In genomic region chr9:21576286-21576685, GRCm38 (mm10) we compare ENCODE assay signal across 29 mouse cellular contexts. TPM values are rescaled to one million over a fixed set of nuclear protein-coding genes. Genes with fewer than 3 reads are reported as not detected.
DNase-seq lines count a peak whose midpoint lies in the region; ATAC-seq lines count a peak whose summit lies in the region.
"Had no signal": no experiment of that assay in that cellular context is flagged by ENCODE, and none has a peak within 500 bp of the region (broad histone marks: within the 10 kb centered on the region; RNA-seq: fewer than 3 reads in every experiment).

No protein-coding gene starts in this region.

- H3K27ac ChIP-seq in heart, embryonic 11.5 days (ENCODE audit: low read depth, low read length) = no peak overlapping the region
- H3K27ac ChIP-seq: embryonic facial prominence, embryonic 13.5 days; forebrain, embryonic 13.5 days; kidney, embryonic 15.5 days; liver, embryonic 13.5 days; midbrain, embryonic 10.5 days; stomach, embryonic 15.5 days had no signal

- H3K4me3 ChIP-seq in heart, embryonic 11.5 days (ENCODE audit: low read depth, low read length) = no peak overlapping the region
- H3K4me3 ChIP-seq: embryonic facial prominence, embryonic 13.5 days; erythroblast, embryonic 14.5 days; forebrain, embryonic 13.5 days; heart, embryonic 12.5 days; kidney, embryonic 15.5 days; liver, embryonic 13.5 days; midbrain, embryonic 10.5 days; stomach, embryonic 15.5 days had no signal

- WGBS in heart, embryonic 11.5 days (ENCODE audit: insufficient replicate concordance) = 89% methylated on average over 1 of the region's 1 CpGs

- peaks cover 40% of the 10 kb centered on the region for H3K36me3 ChIP-seq in heart, embryonic 11.5 days (ENCODE audit: control insufficient read depth, insufficient read depth, low read length)

- H3K9me3 ChIP-seq in heart, embryonic 11.5 days (replicated peaks; ENCODE audit: control insufficient read depth, low read length) = no peaks in the 10 kb centered on the region
- H3K9me3 ChIP-seq: embryonic facial prominence, embryonic 13.5 days; forebrain, embryonic 13.5 days; heart, embryonic 12.5 days; kidney, embryonic 15.5 days; liver, embryonic 13.5 days; midbrain, embryonic 10.5 days; stomach, embryonic 15.5 days had no signal

- ATAC-seq in heart, embryonic 11.5 days (replicated peaks; ENCODE audit: insufficient number of reproducible peaks, low FRiP score, low TSS enrichment) = no peak
- ATAC-seq: CD4-positive, CD25-positive, alpha-beta regulatory T cell, adult 4 months; forebrain, embryonic 13.5 days; lung, postnatal 0 days had no signal

- no peak overlapping the region for H3K4me2 ChIP-seq in heart, embryonic 11.5 days
- H3K4me2 ChIP-seq: embryonic facial prominence, embryonic 13.5 days; forebrain, embryonic 13.5 days; heart, embryonic 12.5 days; kidney, embryonic 15.5 days; liver, embryonic 13.5 days; stomach, embryonic 15.5 days had no signal

- DNase-seq in heart, adult 18-20 months = no peak
- DNase-seq in left cerebral cortex, postnatal 4 days = peak; percentile 58
- no peak for DNase-seq in left cerebral cortex, postnatal 36 days (ENCODE audit: low spot score in 2 of 2)
- DNase-seq in Muller cell, postnatal 12 days (ENCODE audit: inconsistent ontology term) = peak; percentile 5
- peak; percentile 18 for DNase-seq in mesoderm, embryonic 11.5 days (ENCODE audit: low read depth, low spot score)
- DNase-seq in yolk sac, embryonic 10.5 days (ENCODE audit: low spot score) = no peak
- DNase-seq: adrenal gland, postnatal 36 days; cerebellum, adult 2 months; cerebellum, postnatal 14 days; embryo, embryonic 11 days; gastrocnemius, postnatal 14 days; heart, adult 11 months; heart, postnatal 4 days; kidney, adult 18-20 months; kidney, postnatal 25 days; liver, embryonic 13.5 days; lung, adult 18-20 months; right cerebral cortex, postnatal 25 days had no signal

- H3K27me3 ChIP-seq in heart, embryonic 11.5 days (ENCODE audit: control insufficient read depth, insufficient read depth, low read length) = no peaks in the 10 kb centered on the region
- H3K27me3 ChIP-seq: embryonic facial prominence, embryonic 13.5 days; forebrain, embryonic 13.5 days; heart, embryonic 12.5 days; kidney, embryonic 15.5 days; liver, embryonic 13.5 days; stomach, embryonic 15.5 days had no signal

- intact Hi-C loops in left cerebral cortex, postnatal 4 days (cut with DNase I) = no loop called here
- intact Hi-C loops in left cerebral cortex, postnatal 36 days (cut with DNase I) = no loop called here

- H3K4me1 ChIP-seq in heart, embryonic 11.5 days (ENCODE audit: control insufficient read depth, insufficient read depth, low read length) = no peaks in the 10 kb centered on the region
- H3K4me1 ChIP-seq: embryonic facial prominence, embryonic 13.5 days; forebrain, embryonic 13.5 days; heart, embryonic 12.5 days; kidney, embryonic 15.5 days; midbrain, embryonic 10.5 days; stomach, embryonic 15.5 days had no signal

- H3K9ac ChIP-seq in heart, embryonic 11.5 days (ENCODE audit: low read depth, low read length) = 0 out of 2 replicates have a peak overlapping the region, but pooled peaks have one; percentile 16
- H3K9ac ChIP-seq: embryonic facial prominence, embryonic 13.5 days; forebrain, embryonic 13.5 days; heart, embryonic 12.5 days; kidney, embryonic 15.5 days; stomach, embryonic 15.5 days had no signal

RNA-seq across cellular contexts. Expression of gene Timm29, which starts 16.2 kb away (rescaled TPM):
- 29.5 and 34.0 TPM in 2 replicates for polyA plus RNA-seq in heart, embryonic 11.5 days (2014; fragmentation: Nextera tagmentation; extraction: Ambion mirVana)
- 10 to 100 TPM; 62.0 to 62.2 TPM for total RNA-seq in heart, adult 18-20 months (2021)
- 10 to 100 TPM; 56.7 to 58.7 TPM for total RNA-seq in left cerebral cortex, postnatal 4 days (2021)
- 10 to 100 TPM; 48.9 to 49.1 TPM for total RNA-seq in left cerebral cortex, postnatal 36 days (2021)

RNA-seq across cellular contexts. Expression of gene Yipf2, which starts 16.3 kb away (rescaled TPM):
- 10.9 and 11.8 TPM in 2 replicates for polyA plus RNA-seq in heart, embryonic 11.5 days (2014; fragmentation: Nextera tagmentation; extraction: Ambion mirVana)
- total RNA-seq in heart, adult 18-20 months (2021) = 1 to 10 TPM; 4.8 to 7.6 TPM
- total RNA-seq in left cerebral cortex, postnatal 4 days (2021) = 1 to 10 TPM; 7.0 to 9.9 TPM
- total RNA-seq in left cerebral cortex, postnatal 36 days (2021) = 10 to 100 TPM; 21.5 to 22.7 TPM

RNA-seq across cellular contexts. Expression of gene Carm1, which starts 29.6 kb away (rescaled TPM):
- polyA plus RNA-seq in heart, embryonic 11.5 days (2014; fragmentation: Nextera tagmentation; extraction: Ambion mirVana) = 44.0 and 47.2 TPM in 2 replicates
- 10 to 100 TPM; 57.7 to 61.2 TPM for total RNA-seq in heart, adult 18-20 months (2021)
- 100 to 1,000 TPM; 108 to 124 TPM for total RNA-seq in left cerebral cortex, postnatal 4 days (2021)
- total RNA-seq in left cerebral cortex, postnatal 36 days (2021) = 10 to 100 TPM; 70.8 to 76.7 TPM

RNA-seq across cellular contexts. Expression of gene Smarca4, which starts 39.7 kb away (rescaled TPM):
- polyA plus RNA-seq in heart, embryonic 11.5 days (2014; fragmentation: Nextera tagmentation; extraction: Ambion mirVana) = 77.4 and 78.7 TPM in 2 replicates
- total RNA-seq in heart, adult 18-20 months (2021) = 10 to 100 TPM; 45.7 to 50.8 TPM
- 100 to 1,000 TPM; 185 to 186 TPM for total RNA-seq in left cerebral cortex, postnatal 4 days (2021)
- total RNA-seq in left cerebral cortex, postnatal 36 days (2021) = 100 to 1,000 TPM; 113 to 121 TPM

RNA-seq across cellular contexts. Expression of gene AB124611, which starts 50.3 kb away (rescaled TPM):
- 1.5 and 1.7 TPM in 2 replicates for polyA plus RNA-seq in heart, embryonic 11.5 days (2014; fragmentation: Nextera tagmentation; extraction: Ambion mirVana)
- 1 to 10 TPM; 1.2 to 2.9 TPM for total RNA-seq in heart, adult 18-20 months (2021)
- under 1 TPM; 0.44 to 0.64 TPM for total RNA-seq in left cerebral cortex, postnatal 4 days (2021)
- under 1 TPM in 1 of 2 experiments, not detected in 1; 0.34 TPM for total RNA-seq in left cerebral cortex, postnatal 36 days (2021)
- total RNA-seq: layer of hippocampus, adult 18-20 months had no signal

Comparison
In these comparisons a context has a peak if more than half of its experiments do, and no peak if none do; other contexts are left out.
1. DNase-seq: peak in left cerebral cortex, postnatal 4 days (single experiment), Muller cell, postnatal 12 days (single experiment) and mesoderm, embryonic 11.5 days (single experiment); none in heart, adult 18-20 months (0 of 2), left cerebral cortex, postnatal 36 days (0 of 2) and yolk sac, embryonic 10.5 days (single experiment).